Mouse (Mus musculus) spleen, adult 2 months (tissue): Measurements from ENCODE around the gene H2-Eb2. TPM values are rescaled to one million over a fixed set of nuclear protein-coding genes. Genes with fewer than 3 reads are reported as not detected.

ENCODE experiments used
- DNase-seq, 2 experiments: peaks; one replicate each; pipeline versions ENCODE4 v3.0.0 to v3.0.0-alpha.2; 2012 to 2021; ENCODE audit warnings: low spot score in 2 of 2, low read depth in 1 of 2
- H3K27ac ChIP-seq: fragments of 200-500 bp; 2 replicates; pipeline ENCODE4 v1.5.1; 2012; ENCODE audit warnings: low read length, inconsistent platforms; ENCODE audit not compliant: insufficient read depth
- H3K27me3 ChIP-seq: fragments of 200-500 bp; 2 replicates; pipeline ENCODE4 v1.6.1; 2012; ENCODE audit warnings: mild to moderate bottlenecking, moderate library complexity, low read length, inconsistent platforms; ENCODE audit not compliant: control insufficient read depth, insufficient read depth
- H3K36me3 ChIP-seq: fragments of 200-500 bp; 2 replicates; pipeline ENCODE4 v1.6.1; 2012; ENCODE audit warnings: mild to moderate bottlenecking, low read length, inconsistent platforms; ENCODE audit not compliant: control insufficient read depth, insufficient read depth
- H3K4me1 ChIP-seq: fragments of 200-500 bp; 2 replicates; pipeline ENCODE4 v1.6.1; 2011; ENCODE audit warnings: inconsistent platforms; ENCODE audit not compliant: control insufficient read depth, insufficient read depth, insufficient read length
- H3K4me3 ChIP-seq: fragments of 200-500 bp; 2 replicates; pipeline ENCODE4 v1.5.1; 2011; ENCODE audit warnings: mild to moderate bottlenecking, inconsistent platforms; ENCODE audit not compliant: insufficient read depth, insufficient read length; ENCODE audit errors: extremely low read depth
- CTCF ChIP-seq: fragments of 200-500 bp; IDR thresholded peaks from 2 replicates; pipeline ENCODE4 v1.5.1; 2011; ENCODE audit warnings: mild to moderate bottlenecking, inconsistent platforms; ENCODE audit not compliant: insufficient read depth, insufficient read length, insufficient replicate concordance; ENCODE audit errors: extremely low read depth
- POLR2A ChIP-seq: fragments of 200-500 bp; IDR thresholded peaks from 2 replicates; pipeline ENCODE4 v1.6.1; 2011; ENCODE audit warnings: low read depth, low read length, inconsistent platforms
- WGBS: fragments of 180-500 bp; shearing (Covaris S2); methylation state at CpG from one replicate; pipeline ENCODE4 v1.1.7; 2018; 5-methylcytosine and 5-hydroxymethylcytosine counted together
- polyA plus RNA-seq: library from polyadenylated mRNA; depleted of rRNA; stranded (reverse); fragments of >200 nt; gene quantifications from 2 replicates; pipeline ENCODE4 v1.2.3, GENCODE M21; 2012

The H2-Eb2 gene
- polyA plus RNA-seq, 1 experiment = 11.4 TPM

GRCm38 (mm10) chr17:34346041-34346440, 20.6 kb downstream of the H2-Eb2 start:
- Histone ChIP-seq H3K4me1 (peaks cover 33% of the 10 kb centered on the region; the same call in 1 of the 2 replicates), H3K27me3 (no peaks in the 10 kb centered on the region), H3K4me3 (no peak overlapping the region), H3K36me3 (no peaks in the 10 kb centered on the region), H3K27ac (peak overlapping the region; percentile 98)
- WGBS = 16% methylated on average over 3 of the region's 3 CpGs
- no peak for TF ChIP-seq CTCF
- TF ChIP-seq POLR2A = no peak
- no peak for DNase-seq

- 12% methylated on average over 6 of the region's 6 CpGs for WGBS
- peak overlapping the region; percentile 98 for H3K27ac ChIP-seq
- TF ChIP-seq POLR2A = no peak; the same call in 1 of the 2 replicates
- TF ChIP-seq CTCF = no peak
- DNase-seq = peak; percentile 88 to 98
- H3K4me1 ChIP-seq = peaks cover 21% of the 10 kb centered on the region; the same call in 1 of the 2 replicates
- no peak overlapping the region for H3K4me3 ChIP-seq
- no peaks in the 10 kb centered on the region for H3K27me3 ChIP-seq
- no peaks in the 10 kb centered on the region for H3K36me3 ChIP-seq
These were observed 22.3 kb downstream of the H2-Eb2 start for GRCm38 (mm10) chr17:34347606-34348308.

- TF ChIP-seq CTCF = peak; percentile 60; the same call in 1 of the 2 replicates
- no peak for TF ChIP-seq POLR2A
- no peaks in the 10 kb centered on the region for H3K27me3 ChIP-seq
- peak; percentile 83 to 86 for DNase-seq
- WGBS = 1% methylated on average over 4 of the region's 4 CpGs
- no peaks in the 10 kb centered on the region for H3K36me3 ChIP-seq
- no peak overlapping the region; the same call in 1 of the 2 replicates for H3K27ac ChIP-seq
- no peak overlapping the region for H3K4me3 ChIP-seq
- peaks cover 21% of the 10 kb centered on the region; the same call in 1 of the 2 replicates for H3K4me1 ChIP-seq
These were observed 24.0 kb downstream of the H2-Eb2 start for GRCm38 (mm10) chr17:34349429-34349828.

- TF ChIP-seq CTCF (no peak), POLR2A (no peak)
- H3K4me1 ChIP-seq = peaks cover 17% of the 10 kb centered on the region; the same call in 1 of the 2 replicates
- H3K36me3 ChIP-seq = no peaks in the 10 kb centered on the region
- H3K4me3 ChIP-seq = no peak within 1 kb of the TSS
- H3K27me3 ChIP-seq = no peaks in the 10 kb centered on the region
- no peak for DNase-seq
- H3K27ac ChIP-seq = peak within 1 kb of the TSS; percentile 92
- WGBS = 69% methylated on average over 5 of the region's 5 CpGs
These were observed 29.1 kb downstream of the H2-Eb2 start, which contains the start of gene Btnl2 for GRCm38 (mm10) chr17:34354539-34354938. TSS of gene Btnl2 (plus strand) at chr17:34354822.

- DNase-seq = peak; percentile 69 to 75
- Histone ChIP-seq H3K4me1 (peaks cover 17% of the 10 kb centered on the region; the same call in 1 of the 2 replicates), H3K27me3 (no peaks in the 10 kb centered on the region), H3K4me3 (no peak overlapping the region), H3K36me3 (no peaks in the 10 kb centered on the region), H3K27ac (peak overlapping the region; percentile 92)
- TF ChIP-seq POLR2A = peak; percentile 47
- no peak for TF ChIP-seq CTCF
- WGBS = 10% methylated on average over 1 of the region's 1 CpGs
These were observed 29.5 kb downstream of the H2-Eb2 start for GRCm38 (mm10) chr17:34354940-34355339.

GRCm38 (mm10) chr17:34362954-34363546, 37.6 kb downstream of the H2-Eb2 start:
- Histone ChIP-seq H3K36me3 (no peaks in the 10 kb centered on the region), H3K4me3 (no peak overlapping the region), H3K27me3 (no peaks in the 10 kb centered on the region), H3K4me1 (peaks cover 6% of the 10 kb centered on the region; the same call in 1 of the 2 replicates), H3K27ac (no peak overlapping the region)
- no peak for TF ChIP-seq POLR2A
- TF ChIP-seq CTCF = no peak
- WGBS = 72% methylated on average over 15 of the region's 15 CpGs
- DNase-seq = no peak

- no peaks in the 10 kb centered on the region for H3K27me3 ChIP-seq
- no peaks in the 10 kb centered on the region for H3K36me3 ChIP-seq
- WGBS = 47% methylated on average over 3 of the region's 3 CpGs
- no peak for DNase-seq
- TF ChIP-seq POLR2A (no peak), CTCF (peak; percentile 6; the same call in 1 of the 2 replicates)
- H3K27ac ChIP-seq = no peak overlapping the region
- no peak overlapping the region for H3K4me3 ChIP-seq
- H3K4me1 ChIP-seq = peaks cover 6% of the 10 kb centered on the region; the same call in 1 of the 2 replicates
These were observed 38.3 kb downstream of the H2-Eb2 start for GRCm38 (mm10) chr17:34363676-34364310.
